Mouse (Mus musculus): ENCODE measurements around the gene C1qtnf9. TPM values are rescaled to one million over a fixed set of nuclear protein-coding genes. Genes with fewer than 3 reads are reported as not detected.

C1qtnf9 gene
- polyA plus RNA-seq, 1 experiment from 2014 or later = not detected

GRCm38 (mm10) chr14:60741490-60741981, 26.4 kb upstream of the C1qtnf9 start:
- WGBS = 91% methylated on average over 6 of the region's 6 CpGs
- Histone ChIP-seq H3K36me3 (ENCODE audit: control insufficient read depth, insufficient read depth, low read length) (peaks cover 3% of the 10 kb centered on the region; the same call in 1 of the 2 replicates), H3K4me1 (replicated peaks; ENCODE audit: control insufficient read depth, insufficient read depth, low read length) (peaks cover 11% of the 10 kb centered on the region), H3K4me2 (ENCODE audit: low read depth, low read length, severe bottlenecking) (no peak overlapping the region), H3K27me3 (ENCODE audit: control insufficient read depth, insufficient read depth, low read length) (no peaks in the 10 kb centered on the region), H3K27ac (ENCODE audit: low read depth, low read length) (no peak overlapping the region), H3K9me3 (ENCODE audit: control insufficient read depth, low read length) (no peaks in the 10 kb centered on the region), H3K9ac (ENCODE audit: low read length) (no peak overlapping the region), H3K4me3 (ENCODE audit: low read depth, low read length) (no peak overlapping the region)
- ATAC-seq (replicated peaks; ENCODE audit: low FRiP score) = no peak
- no peak for DNase-seq (ENCODE audit: low spot score)

- H3K27me3 ChIP-seq (ENCODE audit: control insufficient read depth, insufficient read depth, low read length) = no peaks in the 10 kb centered on the region
- DNase-seq (ENCODE audit: low spot score) (no peak), ATAC-seq (replicated peaks; ENCODE audit: low FRiP score) (no peak)
- H3K4me3 ChIP-seq (ENCODE audit: low read depth, low read length) = no peak overlapping the region
- peaks cover 15% of the 10 kb centered on the region; the same call in 1 of the 2 replicates for H3K36me3 ChIP-seq (ENCODE audit: control insufficient read depth, insufficient read depth, low read length)
- no peaks in the 10 kb centered on the region for H3K9me3 ChIP-seq (ENCODE audit: control insufficient read depth, low read length)
- no peak overlapping the region for H3K9ac ChIP-seq (ENCODE audit: low read length)
- 73% methylated on average over 9 of the region's 9 CpGs for WGBS
- 0 out of 2 replicates have a peak, but pooled peaks cover 2% of the 10 kb centered on the region for H3K4me1 ChIP-seq (replicated peaks; ENCODE audit: control insufficient read depth, insufficient read depth, low read length)
- no peak overlapping the region for H3K4me2 ChIP-seq (ENCODE audit: low read depth, low read length, severe bottlenecking)
- H3K27ac ChIP-seq (ENCODE audit: low read depth, low read length) = no peak overlapping the region
Measured at GRCm38 (mm10) chr14:60743681-60744080, 24.3 kb upstream of the C1qtnf9 start.

- Histone ChIP-seq H3K9me3 (ENCODE audit: control insufficient read depth, low read length) (no peaks in the 10 kb centered on the region), H3K36me3 (ENCODE audit: control insufficient read depth, insufficient read depth, low read length) (peaks cover 17% of the 10 kb centered on the region; the same call in 1 of the 2 replicates), H3K4me1 (replicated peaks; ENCODE audit: control insufficient read depth, insufficient read depth, low read length) (no peaks in the 10 kb centered on the region), H3K9ac (ENCODE audit: low read length) (no peak overlapping the region), H3K27me3 (ENCODE audit: control insufficient read depth, insufficient read depth, low read length) (no peaks in the 10 kb centered on the region), H3K4me2 (ENCODE audit: low read depth, low read length, severe bottlenecking) (no peak overlapping the region), H3K27ac (ENCODE audit: low read depth, low read length) (no peak overlapping the region), H3K4me3 (ENCODE audit: low read depth, low read length) (no peak overlapping the region)
- ATAC-seq (replicated peaks; ENCODE audit: low FRiP score) (no peak), DNase-seq (ENCODE audit: low spot score) (no peak)
- WGBS = 93% methylated on average over 6 of the region's 6 CpGs
Measured at GRCm38 (mm10) chr14:60745201-60745600, 22.7 kb upstream of the C1qtnf9 start.

- DNase-seq (ENCODE audit: low spot score) (no peak), ATAC-seq (replicated peaks; ENCODE audit: low FRiP score) (no peak)
- 95% methylated on average over 10 of the region's 10 CpGs for WGBS
- H3K4me2 ChIP-seq (ENCODE audit: low read depth, low read length, severe bottlenecking) = no peak overlapping the region
- H3K27ac ChIP-seq (ENCODE audit: low read depth, low read length) = no peak overlapping the region
- no peak overlapping the region for H3K9ac ChIP-seq (ENCODE audit: low read length)
- H3K36me3 ChIP-seq (ENCODE audit: control insufficient read depth, insufficient read depth, low read length) = peaks cover 20% of the 10 kb centered on the region; the same call in 1 of the 2 replicates
- H3K4me3 ChIP-seq (ENCODE audit: low read depth, low read length) = no peak overlapping the region
- no peaks in the 10 kb centered on the region for H3K4me1 ChIP-seq (replicated peaks; ENCODE audit: control insufficient read depth, insufficient read depth, low read length)
- H3K27me3 ChIP-seq (ENCODE audit: control insufficient read depth, insufficient read depth, low read length) = no peaks in the 10 kb centered on the region
- H3K9me3 ChIP-seq (ENCODE audit: control insufficient read depth, low read length) = no peaks in the 10 kb centered on the region
Measured at GRCm38 (mm10) chr14:60746141-60746540, 21.8 kb upstream of the C1qtnf9 start.

- H3K36me3 ChIP-seq (ENCODE audit: control insufficient read depth, insufficient read depth, low read length) = peaks cover 20% of the 10 kb centered on the region
- DNase-seq (ENCODE audit: low spot score) = no peak
- 91% methylated on average over 21 of the region's 21 CpGs for WGBS
Measured at GRCm38 (mm10) chr14:60747154-60747870, 20.6 kb upstream of the C1qtnf9 start.

GRCm38 (mm10) chr14:60749880-60750279, 18.1 kb upstream of the C1qtnf9 start:
- Histone ChIP-seq H3K4me3 (ENCODE audit: low read depth, low read length) (no peak overlapping the region), H3K27me3 (ENCODE audit: control insufficient read depth, insufficient read depth, low read length) (no peaks in the 10 kb centered on the region), H3K36me3 (ENCODE audit: control insufficient read depth, insufficient read depth, low read length) (peaks cover 24% of the 10 kb centered on the region), H3K27ac (ENCODE audit: low read depth, low read length) (no peak overlapping the region), H3K4me2 (ENCODE audit: low read depth, low read length, severe bottlenecking) (no peak overlapping the region), H3K9ac (ENCODE audit: low read length) (no peak overlapping the region), H3K4me1 (replicated peaks; ENCODE audit: control insufficient read depth, insufficient read depth, low read length) (0 out of 2 replicates have a peak, but pooled peaks cover 2% of the 10 kb centered on the region), H3K9me3 (ENCODE audit: control insufficient read depth, low read length) (no peaks in the 10 kb centered on the region)
- DNase-seq (ENCODE audit: low spot score) = no peak
- WGBS = 90% methylated on average over 12 of the region's 12 CpGs
- no peak for ATAC-seq (replicated peaks; ENCODE audit: low FRiP score)

More at GRCm38 (mm10) chr14:60747154-60747870, 20.6 kb upstream of the C1qtnf9 start:
- no peak for ATAC-seq (replicated peaks; ENCODE audit: low FRiP score)
- H3K9ac ChIP-seq (ENCODE audit: low read length) = no peak overlapping the region
- no peaks in the 10 kb centered on the region for H3K9me3 ChIP-seq (ENCODE audit: control insufficient read depth, low read length)
- no peak overlapping the region for H3K27ac ChIP-seq (ENCODE audit: low read depth, low read length)
- no peak overlapping the region for H3K4me3 ChIP-seq (ENCODE audit: low read depth, low read length)
- H3K27me3 ChIP-seq (ENCODE audit: control insufficient read depth, insufficient read depth, low read length) = no peaks in the 10 kb centered on the region
- H3K4me1 ChIP-seq (replicated peaks; ENCODE audit: control insufficient read depth, insufficient read depth, low read length) = no peaks in the 10 kb centered on the region
- no peak overlapping the region for H3K4me2 ChIP-seq (ENCODE audit: low read depth, low read length, severe bottlenecking)

GRCm38 (mm10) chr14:60751581-60751980, 16.4 kb upstream of the C1qtnf9 start:
- no peak overlapping the region for H3K9ac ChIP-seq (ENCODE audit: low read length)
- no peak overlapping the region for H3K27ac ChIP-seq (ENCODE audit: low read depth, low read length)
- H3K4me2 ChIP-seq (ENCODE audit: low read depth, low read length, severe bottlenecking) = no peak overlapping the region
- 92% methylated on average over 16 of the region's 16 CpGs for WGBS
- ATAC-seq (replicated peaks; ENCODE audit: low FRiP score) = no peak
- no peak for DNase-seq (ENCODE audit: low spot score)
- H3K27me3 ChIP-seq (ENCODE audit: control insufficient read depth, insufficient read depth, low read length) = no peaks in the 10 kb centered on the region
- H3K4me1 ChIP-seq (replicated peaks; ENCODE audit: control insufficient read depth, insufficient read depth, low read length) = 0 out of 2 replicates have a peak, but pooled peaks cover 2% of the 10 kb centered on the region
- no peak overlapping the region for H3K4me3 ChIP-seq (ENCODE audit: low read depth, low read length)
- H3K9me3 ChIP-seq (ENCODE audit: control insufficient read depth, low read length) = no peaks in the 10 kb centered on the region
- H3K36me3 ChIP-seq (ENCODE audit: control insufficient read depth, insufficient read depth, low read length) = peaks cover 20% of the 10 kb centered on the region

- Histone ChIP-seq H3K9me3 (ENCODE audit: control insufficient read depth, low read length) (no peaks in the 10 kb centered on the region), H3K27ac (ENCODE audit: low read depth, low read length) (peak overlapping the region; percentile 70; the same call in 1 of the 2 replicates), H3K4me1 (replicated peaks; ENCODE audit: control insufficient read depth, insufficient read depth, low read length) (0 out of 2 replicates have a peak, but pooled peaks cover 2% of the 10 kb centered on the region), H3K9ac (ENCODE audit: low read length) (no peak overlapping the region), H3K4me3 (ENCODE audit: low read depth, low read length) (no peak overlapping the region), H3K27me3 (ENCODE audit: control insufficient read depth, insufficient read depth, low read length) (no peaks in the 10 kb centered on the region), H3K4me2 (ENCODE audit: low read depth, low read length, severe bottlenecking) (no peak overlapping the region), H3K36me3 (ENCODE audit: control insufficient read depth, insufficient read depth, low read length) (peaks cover 14% of the 10 kb centered on the region)
- WGBS = 51% methylated on average over 14 of the region's 14 CpGs
- ATAC-seq (replicated peaks; ENCODE audit: low FRiP score) (peak; percentile 82), DNase-seq (ENCODE audit: low spot score) (peak; percentile 69)
Measured at GRCm38 (mm10) chr14:60752892-60753800, 14.8 kb upstream of the C1qtnf9 start.
